Mouse (Mus musculus) neural tube, embryonic 15.5 days (tissue): ENCODE measurements at regions not wholly inside any gene's neighbourhood (a gene's known extent, or its start where the extent isn't known, plus 50 kb on each side); places are given as distances from the start of the nearest gene placed in this dataset.

Source experiments
- ATAC-seq: fragments of 200-750 bp; cut with Nextera tagmentation; 2 replicates; pipeline ENCODE4 v1.8.0; 2017; ENCODE audit warnings: mild to moderate bottlenecking, moderate TSS enrichment, moderate library complexity; ENCODE audit not compliant: low FRiP score
- H3K27ac ChIP-seq: fragments of 300-500 bp; sonication (generic); replicated peaks from 2 replicates; pipeline ENCODE4 v1.5.1; 2015; ENCODE audit warnings: mild to moderate bottlenecking, inconsistent platforms
- H3K27me3 ChIP-seq: fragments of 300-500 bp; sonication (generic); replicated peaks from 2 replicates; pipeline ENCODE4 v1.6.1; 2015; ENCODE audit warnings: inconsistent platforms
- H3K36me3 ChIP-seq: fragments of 300-500 bp; sonication (generic); 2 replicates; pipeline ENCODE4 v1.6.1; 2015; ENCODE audit warnings: inconsistent platforms
- H3K4me1 ChIP-seq: fragments of 300-500 bp; sonication (generic); 2 replicates; pipeline ENCODE4 v1.6.1; 2015; ENCODE audit warnings: inconsistent platforms
- H3K4me2 ChIP-seq: fragments of 300-500 bp; sonication (generic); 2 replicates; pipeline ENCODE4 v1.6.1; 2015; ENCODE audit warnings: inconsistent platforms, mild to moderate bottlenecking, moderate library complexity
- H3K4me3 ChIP-seq: fragments of 300-500 bp; sonication (generic); replicated peaks from 2 replicates; pipeline ENCODE4 v1.5.1; 2015; ENCODE audit warnings: mild to moderate bottlenecking, inconsistent platforms
- H3K9ac ChIP-seq: fragments of 300-500 bp; sonication (generic); replicated peaks from 2 replicates; pipeline ENCODE4 v1.6.1; 2015; ENCODE audit warnings: mild to moderate bottlenecking, inconsistent platforms
- H3K9me3 ChIP-seq: fragments of 300-500 bp; sonication (generic); replicated peaks from 2 replicates; pipeline ENCODE4 v1.6.1; 2016; ENCODE audit warnings: inconsistent platforms
- WGBS: fragments of 180-500 bp; shearing (Covaris S2); methylation state at CpG from one replicate; pipeline ENCODE4 v1.1.7; 2015; ENCODE audit warnings: mixed read lengths; 5-methylcytosine and 5-hydroxymethylcytosine counted together

- Histone ChIP-seq H3K27ac (no peak overlapping the region), H3K4me2 (no peak overlapping the region), H3K4me3 (no peak overlapping the region), H3K9ac (no peak overlapping the region), H3K27me3 (no peaks in the 10 kb centered on the region), H3K4me1 (peaks cover 3% of the 10 kb centered on the region; the same call in 1 of the 2 replicates), H3K36me3 (no peaks in the 10 kb centered on the region), H3K9me3 (no peaks in the 10 kb centered on the region)
- ATAC-seq = no peak
- 75% methylated on average over 3 of the region's 3 CpGs for WGBS
These were observed 76.1 kb upstream of the Cerkl start for GRCm38 (mm10) chr2:79532610-79533160.

DNA sequence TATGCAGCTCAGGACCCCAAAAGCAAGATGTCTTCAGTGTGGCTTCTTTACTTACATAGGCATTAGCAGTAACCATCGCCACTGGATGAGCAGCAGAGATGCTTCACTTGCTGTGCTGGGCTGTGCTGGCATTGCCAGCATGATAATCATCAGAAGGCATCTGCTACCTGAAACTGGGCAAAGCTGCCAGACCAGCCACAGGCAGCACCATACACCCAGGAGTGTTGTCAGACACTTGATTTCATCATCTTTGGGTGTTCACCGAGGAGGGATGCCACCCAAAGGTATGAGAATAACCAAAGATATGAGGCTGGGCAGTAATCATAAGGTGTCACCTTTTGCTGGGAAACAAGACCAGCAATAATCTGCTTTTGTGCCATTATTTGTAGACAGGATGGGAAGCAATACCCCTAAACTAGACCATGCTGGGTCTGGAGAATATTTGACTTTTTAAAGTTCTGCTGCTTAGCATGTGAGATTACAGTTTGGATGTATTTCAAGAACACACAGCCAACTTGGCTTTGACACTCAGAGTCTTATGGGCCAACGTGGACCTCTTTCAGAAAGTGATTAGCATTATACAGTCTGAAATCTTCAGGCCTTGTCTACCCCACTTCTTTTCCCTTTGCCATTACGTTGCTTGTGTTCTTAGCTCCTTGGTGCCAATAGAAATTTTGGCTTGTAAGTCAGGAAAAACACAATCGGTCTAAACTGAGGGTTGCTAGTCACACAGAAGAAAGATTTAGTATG, 80.7 kb upstream of the Cerkl start:
- 80% methylated on average over 5 of the region's 5 CpGs for WGBS
- no peak for ATAC-seq
- Histone ChIP-seq H3K4me1 (no peaks in the 10 kb centered on the region), H3K4me2 (no peak overlapping the region), H3K9ac (no peak overlapping the region), H3K27ac (no peak overlapping the region), H3K36me3 (no peaks in the 10 kb centered on the region), H3K27me3 (no peaks in the 10 kb centered on the region), H3K4me3 (no peak overlapping the region), H3K9me3 (no peaks in the 10 kb centered on the region)

DNA sequence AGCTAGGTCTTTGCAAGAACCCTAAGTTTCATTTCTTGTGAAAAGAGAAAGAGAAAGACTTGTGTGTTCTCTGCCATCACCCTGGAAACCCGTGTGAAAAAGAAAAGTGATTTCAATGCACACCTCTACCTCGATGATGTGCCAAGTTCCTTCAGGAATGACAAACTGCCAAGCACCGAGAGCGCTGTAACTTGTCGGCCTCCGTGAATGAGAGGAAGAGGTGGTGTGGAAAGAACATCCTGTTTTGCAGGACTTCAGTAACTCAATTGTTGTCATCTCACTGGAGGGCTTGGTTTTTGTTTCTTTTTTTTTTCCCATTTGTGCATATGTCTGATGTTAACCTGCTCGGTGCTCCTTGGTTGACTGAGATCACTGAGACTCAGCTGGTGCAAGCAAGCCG, 83.8 kb upstream of the Cerkl start:
- H3K36me3 ChIP-seq = no peaks in the 10 kb centered on the region
- ATAC-seq = no peak
- H3K4me2 ChIP-seq = no peak overlapping the region
- H3K27ac ChIP-seq = no peak overlapping the region
- WGBS = 76% methylated on average over 8 of the region's 8 CpGs
- H3K9ac ChIP-seq = no peak overlapping the region
- H3K4me1 ChIP-seq = no peaks in the 10 kb centered on the region
- H3K9me3 ChIP-seq = no peaks in the 10 kb centered on the region
- H3K27me3 ChIP-seq = no peaks in the 10 kb centered on the region
- H3K4me3 ChIP-seq = no peak overlapping the region

DNA sequence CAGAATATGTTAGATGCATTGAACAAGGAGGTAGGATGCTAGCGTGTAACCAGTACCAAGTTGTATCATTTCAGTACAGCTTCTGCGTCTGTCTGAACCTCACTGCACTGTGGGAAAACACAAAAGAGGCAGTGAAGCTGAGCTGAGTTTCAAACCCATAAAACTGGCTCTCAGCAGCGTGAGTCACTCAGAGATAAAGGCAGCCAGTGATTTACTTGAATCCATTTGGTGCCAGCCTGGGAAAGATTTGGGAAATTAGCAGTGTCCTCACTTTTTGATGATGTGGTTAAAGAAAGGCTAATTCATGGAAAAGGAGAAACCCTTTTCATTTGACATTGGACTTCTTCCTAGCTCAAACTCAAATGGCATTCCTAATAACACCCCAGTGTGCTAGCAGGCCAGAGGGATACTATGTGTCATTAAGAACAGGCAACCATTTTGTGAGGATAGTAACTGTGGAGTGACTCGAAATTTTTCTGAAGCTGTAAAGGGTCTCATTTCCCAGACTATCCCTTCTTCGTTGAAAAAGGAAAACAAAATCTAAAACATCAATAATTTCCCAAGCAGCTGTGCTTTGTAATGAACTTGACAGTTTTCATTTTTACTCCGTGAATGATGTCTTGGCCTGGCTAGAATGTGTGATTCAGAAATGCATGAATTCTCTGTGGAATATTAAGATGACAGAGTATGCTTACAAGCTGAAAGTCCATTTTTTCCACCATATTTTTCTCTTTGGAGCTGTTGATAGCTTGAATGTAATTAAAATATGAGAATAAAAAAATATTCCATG, 85.8 kb upstream of the Cerkl start:
- H3K27me3 ChIP-seq = no peaks in the 10 kb centered on the region
- no peaks in the 10 kb centered on the region for H3K4me1 ChIP-seq
- H3K4me3 ChIP-seq = no peak overlapping the region
- WGBS = 33% methylated on average over 6 of the region's 6 CpGs
- H3K36me3 ChIP-seq = no peaks in the 10 kb centered on the region
- no peak overlapping the region for H3K4me2 ChIP-seq
- H3K9me3 ChIP-seq = no peaks in the 10 kb centered on the region
- no peak overlapping the region for H3K9ac ChIP-seq
- ATAC-seq = no peak; the same call in 1 of the 2 replicates
- no peak overlapping the region for H3K27ac ChIP-seq

GRCm38 (mm10) chr2:79543456-79543855, 86.9 kb upstream of the Cerkl start:
- WGBS = 80% methylated on average over 5 of the region's 5 CpGs
- no peak overlapping the region for H3K27ac ChIP-seq
- no peak for ATAC-seq
- H3K4me1 ChIP-seq = no peaks in the 10 kb centered on the region
- H3K36me3 ChIP-seq = no peaks in the 10 kb centered on the region
- no peaks in the 10 kb centered on the region for H3K27me3 ChIP-seq
- H3K4me3 ChIP-seq = no peak overlapping the region
- H3K4me2 ChIP-seq = no peak overlapping the region
- no peaks in the 10 kb centered on the region for H3K9me3 ChIP-seq
- H3K9ac ChIP-seq = no peak overlapping the region

DNA sequence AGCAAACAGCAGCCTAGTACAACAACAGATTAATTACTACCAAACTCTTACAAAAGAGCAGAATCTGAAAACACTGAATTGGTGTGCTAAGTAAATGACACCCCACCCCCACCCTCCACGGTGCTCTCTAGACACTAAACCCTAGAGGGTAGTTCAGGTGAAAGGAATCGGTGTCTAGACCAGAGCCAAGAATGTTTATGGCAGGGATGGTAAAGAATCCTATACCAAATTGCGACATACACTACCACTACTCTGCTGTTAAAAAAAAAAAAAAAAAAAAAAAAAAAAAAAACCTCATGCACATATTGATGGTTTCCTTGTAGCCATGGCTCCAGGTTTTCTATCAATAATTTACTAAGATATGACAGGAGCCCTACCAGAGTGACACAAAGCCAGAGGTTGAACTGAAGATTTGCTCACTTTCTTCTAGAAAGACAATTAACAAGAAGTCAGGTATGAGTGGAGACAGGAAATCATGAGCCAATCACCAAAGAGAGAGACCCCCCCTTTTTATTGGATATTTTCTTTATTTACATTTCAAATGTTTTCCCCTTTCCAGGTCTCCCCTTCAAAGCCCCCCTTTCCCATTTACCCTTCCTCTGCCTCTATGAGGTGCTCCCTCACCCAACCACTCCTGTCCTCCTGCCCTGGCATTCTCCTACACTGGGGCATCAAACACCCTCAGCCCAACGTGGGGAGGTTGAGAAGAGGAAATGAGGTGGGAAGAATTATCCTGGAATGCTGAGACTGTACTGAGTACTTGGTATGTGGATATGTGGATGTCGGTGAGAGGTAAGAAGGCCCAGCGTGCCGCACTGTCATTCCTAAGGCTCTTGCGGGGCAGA, 87.6 kb upstream of the Cerkl start:
- WGBS = 83% methylated on average over 8 of the region's 8 CpGs
- Histone ChIP-seq H3K4me2 (no peak overlapping the region), H3K27me3 (no peaks in the 10 kb centered on the region), H3K9ac (no peak overlapping the region), H3K4me1 (no peaks in the 10 kb centered on the region), H3K9me3 (no peaks in the 10 kb centered on the region), H3K27ac (no peak overlapping the region), H3K36me3 (no peaks in the 10 kb centered on the region), H3K4me3 (no peak overlapping the region)
- ATAC-seq = no peak

DNA sequence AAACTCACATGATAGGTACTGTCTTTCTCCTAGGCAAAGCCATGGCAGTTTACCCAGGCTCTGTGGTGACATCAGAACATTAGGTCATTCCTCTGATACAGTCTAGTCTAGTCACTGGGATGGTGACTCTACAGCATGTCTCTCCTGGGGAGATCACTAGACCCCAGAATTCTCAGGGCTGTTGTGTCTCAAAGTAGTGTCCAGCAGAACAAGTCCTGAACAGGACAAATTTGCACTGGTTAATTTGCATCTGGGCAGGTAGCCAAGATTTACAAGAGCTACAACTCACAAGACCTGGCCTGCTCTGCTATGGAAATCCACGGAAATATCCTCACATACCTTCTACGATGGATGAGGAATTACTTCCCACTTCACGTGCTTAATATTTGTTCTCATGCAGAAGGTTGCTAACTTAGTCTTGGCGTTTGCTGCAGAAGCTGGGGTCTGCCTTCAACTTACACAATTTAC, 88.2 kb upstream of the Cerkl start:
- H3K27ac ChIP-seq = no peak overlapping the region
- no peaks in the 10 kb centered on the region for H3K27me3 ChIP-seq
- ATAC-seq = no peak
- no peaks in the 10 kb centered on the region for H3K36me3 ChIP-seq
- H3K4me1 ChIP-seq = no peaks in the 10 kb centered on the region
- no peaks in the 10 kb centered on the region for H3K9me3 ChIP-seq
- H3K4me3 ChIP-seq = no peak overlapping the region
- 85% methylated on average over 4 of the region's 4 CpGs for WGBS
- H3K4me2 ChIP-seq = no peak overlapping the region
- no peak overlapping the region for H3K9ac ChIP-seq

GRCm38 (mm10) chr2:79546206-79546605, 88.9 kb upstream of the Itprid2 start:
- ATAC-seq = no peak
- WGBS = 91% methylated on average over 4 of the region's 4 CpGs
- Histone ChIP-seq H3K4me3 (no peak overlapping the region), H3K9me3 (no peaks in the 10 kb centered on the region), H3K36me3 (no peaks in the 10 kb centered on the region), H3K4me1 (no peaks in the 10 kb centered on the region), H3K27ac (no peak overlapping the region), H3K27me3 (no peaks in the 10 kb centered on the region), H3K4me2 (no peak overlapping the region), H3K9ac (no peak overlapping the region)

- Histone ChIP-seq H3K36me3 (no peaks in the 10 kb centered on the region), H3K4me3 (no peak overlapping the region), H3K9ac (no peak overlapping the region), H3K27ac (no peak overlapping the region), H3K4me2 (no peak overlapping the region), H3K4me1 (no peaks in the 10 kb centered on the region), H3K27me3 (no peaks in the 10 kb centered on the region), H3K9me3 (no peaks in the 10 kb centered on the region)
- ATAC-seq = no peak
- 65% methylated on average over 3 of the region's 3 CpGs for WGBS
These were observed 87.9 kb upstream of the Itprid2 start for GRCm38 (mm10) chr2:79547284-79547683.

DNA sequence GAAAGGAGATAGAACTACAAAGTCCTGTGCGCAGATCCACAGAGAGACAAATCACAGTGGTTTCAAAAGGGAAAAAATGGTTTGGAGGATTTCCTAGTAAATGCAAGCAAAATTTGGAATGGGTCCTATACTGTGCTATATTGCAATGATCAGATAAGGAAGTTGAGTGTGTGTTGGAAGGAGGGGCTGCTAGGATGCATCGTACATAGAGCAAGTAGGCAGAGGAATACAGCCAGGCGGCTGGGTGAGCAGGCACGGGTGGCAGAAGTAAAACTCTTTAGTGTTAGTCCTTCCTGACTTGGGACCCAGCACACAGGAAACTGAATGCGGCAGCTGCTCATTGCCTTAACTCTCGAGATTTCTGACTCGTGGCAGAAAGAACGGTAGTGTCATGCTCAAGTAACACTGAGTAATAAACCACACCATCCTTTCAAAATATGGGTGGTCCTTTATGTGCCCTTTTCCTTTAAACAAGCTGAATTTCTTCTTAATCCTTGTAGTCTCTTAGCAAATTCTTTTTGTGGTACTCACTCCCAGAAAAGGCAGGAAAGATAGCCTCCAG, 87.0 kb upstream of the Itprid2 start:
- WGBS = 69% methylated on average over 8 of the region's 8 CpGs
- Histone ChIP-seq H3K9ac (no peak overlapping the region), H3K4me1 (no peaks in the 10 kb centered on the region), H3K4me2 (no peak overlapping the region), H3K9me3 (no peaks in the 10 kb centered on the region), H3K36me3 (no peaks in the 10 kb centered on the region), H3K4me3 (no peak overlapping the region), H3K27me3 (no peaks in the 10 kb centered on the region), H3K27ac (no peak overlapping the region)
- no peak for ATAC-seq

DNA sequence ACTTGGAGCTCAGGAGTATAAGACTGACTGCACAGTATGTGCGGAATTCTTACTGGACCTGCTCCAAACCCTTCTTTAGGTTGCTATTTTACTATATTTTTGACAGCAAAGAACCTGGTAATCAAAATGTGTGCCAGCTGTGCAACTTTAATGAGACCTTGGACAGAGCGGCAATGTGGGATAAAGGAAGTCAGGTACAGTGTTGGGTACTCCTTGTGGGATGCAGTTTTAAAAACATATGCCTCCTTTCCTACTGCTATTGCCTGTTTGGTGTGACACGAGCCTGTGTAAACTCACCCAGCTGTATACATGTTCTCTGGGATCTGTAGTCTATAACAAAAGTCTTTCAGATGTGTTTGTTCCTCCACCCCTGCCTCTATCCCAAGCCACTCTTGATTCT, 85.4 kb upstream of the Itprid2 start:
- Histone ChIP-seq H3K4me2 (no peak overlapping the region), H3K9ac (no peak overlapping the region), H3K4me1 (no peaks in the 10 kb centered on the region), H3K4me3 (no peak overlapping the region), H3K36me3 (no peaks in the 10 kb centered on the region), H3K27me3 (no peaks in the 10 kb centered on the region), H3K9me3 (no peaks in the 10 kb centered on the region), H3K27ac (no peak overlapping the region)
- WGBS = 82% methylated on average over 3 of the region's 3 CpGs
- no peak for ATAC-seq
